Mouse (Mus musculus) ovary, postnatal 14 days (tissue): ENCODE results near the gene Elp4.

Experiments used
- DNase-seq: peaks from one replicate; pipeline ENCODE4 v3.0.0; 2022; ENCODE audit warnings: low spot score

Gene Elp4

GRCm38 (mm10) chr2:105726657-105727056, 177.7 kb downstream of the Elp4 start:
- no peak for DNase-seq

DNA sequence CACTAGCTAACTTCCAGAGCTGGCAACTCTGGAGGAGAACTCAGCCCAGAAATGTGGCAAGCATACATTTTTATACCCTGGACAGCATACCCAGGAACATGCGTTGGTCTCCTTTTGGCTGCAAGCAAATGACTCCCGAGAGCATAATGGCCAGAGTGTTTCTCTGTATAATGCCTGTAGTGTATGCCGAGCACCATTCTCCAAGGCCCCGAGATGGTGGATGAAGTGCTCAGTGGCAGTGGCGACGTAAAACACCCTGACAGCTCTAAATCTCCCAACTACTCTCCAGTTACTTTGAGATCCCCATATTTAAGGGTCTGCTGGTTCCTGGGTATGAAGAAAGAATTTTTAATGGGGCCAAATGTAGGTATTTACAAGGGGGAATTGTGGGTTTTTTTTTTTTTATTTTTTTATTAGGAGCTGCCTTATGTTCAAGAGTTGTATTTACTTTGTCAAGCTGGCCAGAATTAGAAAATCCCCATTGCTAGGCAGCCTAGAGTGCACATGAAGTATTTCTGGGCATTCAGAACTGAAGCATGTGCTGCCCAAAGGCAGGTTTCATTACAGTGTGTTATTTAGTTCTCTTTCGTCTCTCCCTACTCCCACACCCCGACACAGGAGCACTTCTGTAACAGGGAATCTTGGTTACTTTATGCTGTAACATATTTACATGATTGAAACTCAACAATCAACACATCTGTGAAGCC, 188.8 kb downstream of the Elp4 start:
- DNase-seq = no peak

DNA sequence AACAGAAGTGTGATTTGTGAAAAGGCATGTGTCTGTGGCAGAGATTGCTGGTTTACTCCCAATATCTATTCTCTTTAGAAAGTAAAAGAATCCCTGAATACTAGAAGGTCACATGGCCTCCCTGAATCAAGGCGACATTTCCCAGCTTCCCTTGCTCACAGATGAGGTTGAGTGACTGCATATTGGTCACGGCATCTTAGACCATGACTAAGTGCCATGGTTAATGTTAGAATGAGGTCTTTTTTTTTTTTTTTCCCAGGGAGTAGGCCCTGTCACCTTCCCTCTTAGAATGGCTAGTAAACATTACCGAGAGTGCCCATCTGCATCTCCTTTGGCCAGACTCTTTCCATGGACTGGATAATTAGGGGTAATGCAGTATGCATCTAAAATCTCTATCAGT, 193.9 kb downstream of the Elp4 start:
- DNase-seq = no peak

- DNase-seq = no peak
Measured at GRCm38 (mm10) chr2:105709126-105709525, 195.2 kb downstream of the Elp4 start.

DNA sequence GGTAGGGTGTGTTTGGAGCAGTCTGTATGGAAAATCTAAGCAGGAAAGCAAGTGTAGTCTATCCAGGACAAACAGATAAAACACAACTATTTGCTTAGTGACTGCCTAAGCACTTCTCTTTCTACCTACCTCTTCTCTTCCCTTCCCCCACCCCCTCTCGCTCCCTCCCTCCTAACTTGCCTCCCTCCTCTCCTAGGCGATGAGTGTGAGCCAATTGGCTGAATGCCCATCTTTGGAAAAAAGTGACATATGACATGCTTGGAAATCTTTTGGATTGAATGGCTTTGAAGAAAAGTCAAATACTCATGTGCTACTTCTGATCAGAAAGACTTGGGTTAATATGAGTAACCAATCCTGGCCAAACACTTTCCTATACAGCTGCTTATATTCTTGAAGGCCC, 199.0 kb downstream of the Elp4 start:
- DNase-seq = no peak

GRCm38 (mm10) chr2:105702586-105702985, 201.8 kb downstream of the Elp4 start:
- DNase-seq = no peak

DNA sequence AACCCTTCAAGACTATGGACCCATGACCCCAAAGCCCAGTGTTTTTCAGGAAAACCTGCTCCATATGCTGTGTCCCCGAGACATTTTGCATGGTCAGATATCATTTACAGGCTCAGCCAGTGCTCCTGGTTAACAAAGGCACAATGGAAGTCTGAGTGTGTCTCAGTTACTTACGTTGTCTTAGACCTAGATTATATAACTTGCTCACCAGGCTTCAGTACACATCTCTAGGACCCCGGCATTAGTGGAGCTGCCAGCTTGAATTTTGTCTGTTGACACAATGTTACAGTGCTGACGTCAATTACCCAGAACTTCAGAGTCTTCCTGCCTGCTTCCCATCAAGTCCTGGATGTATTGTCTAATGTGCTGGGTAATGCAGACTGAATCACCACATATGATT, 202.6 kb downstream of the Elp4 start:
- DNase-seq = no peak

- no peak for DNase-seq
Measured at GRCm38 (mm10) chr2:105698631-105699030, 205.7 kb downstream of the Elp4 start.

DNA sequence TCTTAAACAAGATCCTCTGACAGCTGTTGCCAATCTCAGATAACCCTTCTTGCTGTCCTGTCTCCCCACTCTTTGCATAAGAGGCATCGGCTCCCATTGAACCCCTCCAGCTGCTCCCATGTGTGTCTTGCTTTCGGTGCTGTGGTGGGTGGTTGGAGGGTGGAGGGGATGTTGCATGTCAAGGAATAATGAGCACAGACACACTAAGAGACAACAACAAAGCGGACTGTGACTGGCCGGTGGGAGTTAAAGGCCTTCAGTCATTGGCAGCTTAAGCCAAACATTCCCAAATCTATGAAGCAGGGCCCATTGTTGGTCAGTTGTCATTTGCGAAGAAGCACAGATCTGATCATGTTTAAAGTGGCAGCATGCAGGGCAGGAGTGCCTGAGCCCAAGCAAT, 206.6 kb downstream of the Elp4 start:
- no peak for DNase-seq

DNA sequence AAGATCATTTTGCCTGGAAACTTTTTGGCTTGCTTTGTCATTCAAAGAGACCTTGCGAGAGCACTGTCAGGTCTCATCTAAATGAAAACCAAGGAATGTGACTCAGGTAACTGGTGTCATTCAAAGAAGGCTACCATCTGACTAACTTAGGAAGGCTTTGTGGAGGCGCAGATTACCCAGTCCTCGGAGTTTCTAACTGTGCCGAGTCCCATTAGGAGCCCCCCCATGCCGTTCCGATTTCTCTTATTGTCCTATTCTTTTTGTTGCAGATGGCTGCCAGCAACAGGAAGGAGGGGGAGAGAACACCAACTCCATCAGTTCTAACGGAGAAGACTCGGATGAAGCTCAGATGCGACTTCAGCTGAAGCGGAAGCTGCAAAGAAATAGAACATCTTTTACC, 213.1 kb downstream of the Elp4 start:
- no peak for DNase-seq

DNA sequence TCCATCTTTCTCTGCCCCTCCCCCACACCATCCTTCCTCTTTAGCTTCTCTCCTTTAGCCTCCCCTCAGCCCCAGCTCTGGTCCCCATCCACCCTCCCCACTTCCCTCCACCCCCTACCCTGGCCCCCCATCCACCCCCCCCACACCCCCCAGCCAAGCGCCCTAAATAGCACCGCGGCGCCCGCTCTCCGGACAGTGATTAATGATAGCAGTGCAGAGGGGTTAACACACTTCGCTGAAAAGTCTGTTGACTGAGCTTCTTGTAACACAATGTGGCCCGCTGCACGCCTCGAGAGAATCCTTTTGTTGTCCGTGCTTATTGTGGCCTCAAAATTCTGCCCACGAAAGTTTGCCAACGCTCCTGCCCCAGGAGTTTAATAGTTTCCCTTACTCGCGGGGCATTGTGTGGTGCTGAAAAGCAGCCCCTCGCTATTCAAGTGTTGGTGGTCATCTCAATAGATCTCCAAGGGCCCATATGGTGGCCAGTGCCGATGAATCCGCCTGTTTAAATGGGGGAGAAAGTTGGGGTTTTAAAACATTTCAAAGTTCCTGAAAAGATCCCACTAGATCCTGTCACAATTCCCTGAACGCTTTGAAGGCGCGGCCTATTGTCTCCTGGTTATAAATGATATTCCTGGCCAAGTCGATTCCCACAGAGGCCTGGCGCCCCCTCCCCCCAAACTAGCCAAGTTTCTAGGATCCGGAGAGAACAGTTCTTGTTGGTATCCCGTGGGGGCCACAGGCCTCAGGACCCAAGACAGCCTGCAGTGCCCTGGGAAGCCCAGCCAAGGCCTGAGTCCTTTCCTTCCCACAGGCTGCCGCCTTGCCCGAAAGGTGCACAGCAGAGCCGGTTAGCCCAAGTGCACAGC, 214.4 kb downstream of the Elp4 start:
- no peak for DNase-seq

GRCm38 (mm10) chr2:105689304-105689770, 215.0 kb downstream of the Elp4 start:
- no peak for DNase-seq

DNA sequence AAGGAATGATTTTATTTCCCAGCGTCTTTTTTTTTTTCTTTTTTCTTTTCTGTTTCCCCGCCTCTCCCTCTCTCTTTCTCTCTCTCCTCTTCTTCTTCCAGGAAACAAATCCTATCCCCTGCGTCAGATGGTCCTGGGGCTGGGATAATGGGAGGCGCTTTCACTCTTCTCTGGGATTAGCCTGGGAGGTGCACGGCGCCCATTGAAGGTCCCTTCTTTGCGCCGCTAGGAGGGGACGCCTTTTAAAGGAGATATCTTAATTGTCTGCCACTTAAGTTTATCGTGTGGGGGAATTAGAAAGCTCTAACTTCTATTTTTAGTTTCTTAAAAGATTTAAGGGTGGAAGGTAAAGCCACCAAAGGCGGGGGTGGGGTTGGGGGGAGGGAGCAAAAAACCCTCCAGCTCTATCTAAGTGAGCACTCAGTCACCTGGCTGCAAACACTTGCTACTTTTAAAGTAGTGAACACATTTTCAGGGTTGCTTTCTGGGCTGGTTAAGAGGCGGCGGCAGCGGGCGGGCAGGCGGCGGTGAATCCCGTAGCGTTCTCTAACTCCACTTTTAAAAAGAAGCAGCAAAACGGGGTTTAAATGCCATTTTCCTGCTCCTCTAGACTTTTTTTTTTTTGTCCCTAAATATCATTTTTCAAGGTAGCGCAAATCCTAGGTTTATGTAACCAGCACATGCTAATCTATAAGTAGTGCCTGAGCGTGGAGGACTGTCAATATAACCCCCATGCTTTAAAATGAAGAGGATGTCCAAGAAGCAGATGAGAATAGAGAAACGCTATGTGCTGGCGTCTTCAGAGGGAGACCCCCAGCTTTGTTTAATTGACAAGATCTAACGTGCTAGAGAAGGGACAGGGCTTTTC, 215.7 kb downstream of the Elp4 start:
- DNase-seq = no peak

GRCm38 (mm10) chr2:105688011-105688410, 216.4 kb downstream of the Elp4 start:
- DNase-seq = no peak

GRCm38 (mm10) chr2:105687317-105687991, 216.9 kb downstream of the Elp4 start:
- DNase-seq = no peak

DNA sequence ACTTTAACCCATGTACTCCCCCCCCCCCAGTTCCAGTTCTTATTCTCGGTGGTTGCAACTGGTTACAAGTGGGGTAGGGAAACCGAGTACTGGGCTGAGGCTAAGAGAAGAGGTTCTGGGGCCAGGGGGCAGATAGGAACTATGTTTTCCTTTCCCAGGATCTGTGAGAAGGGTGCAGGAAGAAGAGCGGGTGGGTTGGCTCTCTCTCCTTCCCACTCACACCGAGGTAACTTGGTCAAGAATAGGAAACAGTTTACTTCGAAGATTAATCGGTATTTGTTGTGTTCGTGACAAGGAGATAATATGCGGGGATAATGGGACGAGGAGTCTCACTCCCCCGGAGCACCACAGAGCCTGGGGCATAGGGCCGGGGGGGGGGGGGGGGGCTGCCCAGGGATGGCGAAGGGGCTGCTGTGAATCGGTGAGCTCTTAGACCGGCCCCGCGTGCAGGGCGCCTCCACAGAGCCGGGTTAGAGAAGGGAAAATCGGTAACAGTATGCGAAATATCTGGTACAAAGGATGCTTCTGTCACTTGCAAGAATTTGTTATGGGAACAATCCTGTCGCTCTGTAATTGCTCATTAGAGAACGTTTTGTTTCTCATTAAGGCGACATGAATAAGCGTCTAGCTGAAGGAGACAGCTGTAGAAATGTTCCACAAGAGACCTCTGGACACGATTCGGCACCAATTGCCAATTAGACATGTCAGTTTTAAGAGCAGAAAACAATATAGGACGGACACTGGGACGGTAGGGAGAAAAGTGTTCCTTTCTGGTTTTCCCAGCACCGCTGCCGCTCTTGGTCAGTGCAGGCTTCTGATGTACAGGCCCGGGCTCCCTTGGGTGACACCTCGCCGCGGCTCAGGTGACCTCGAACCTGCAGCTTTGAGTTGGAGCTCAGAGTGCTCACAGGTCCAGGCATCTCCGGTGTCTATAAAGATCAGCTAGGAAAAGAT, 217.7 kb downstream of the Elp4 start:
- no peak for DNase-seq

- DNase-seq = no peak
Measured at GRCm38 (mm10) chr2:105685651-105686050, 218.7 kb downstream of the Elp4 start.

- DNase-seq = no peak
Measured at GRCm38 (mm10) chr2:105684991-105685650, 219.2 kb downstream of the Elp4 start.

DNA sequence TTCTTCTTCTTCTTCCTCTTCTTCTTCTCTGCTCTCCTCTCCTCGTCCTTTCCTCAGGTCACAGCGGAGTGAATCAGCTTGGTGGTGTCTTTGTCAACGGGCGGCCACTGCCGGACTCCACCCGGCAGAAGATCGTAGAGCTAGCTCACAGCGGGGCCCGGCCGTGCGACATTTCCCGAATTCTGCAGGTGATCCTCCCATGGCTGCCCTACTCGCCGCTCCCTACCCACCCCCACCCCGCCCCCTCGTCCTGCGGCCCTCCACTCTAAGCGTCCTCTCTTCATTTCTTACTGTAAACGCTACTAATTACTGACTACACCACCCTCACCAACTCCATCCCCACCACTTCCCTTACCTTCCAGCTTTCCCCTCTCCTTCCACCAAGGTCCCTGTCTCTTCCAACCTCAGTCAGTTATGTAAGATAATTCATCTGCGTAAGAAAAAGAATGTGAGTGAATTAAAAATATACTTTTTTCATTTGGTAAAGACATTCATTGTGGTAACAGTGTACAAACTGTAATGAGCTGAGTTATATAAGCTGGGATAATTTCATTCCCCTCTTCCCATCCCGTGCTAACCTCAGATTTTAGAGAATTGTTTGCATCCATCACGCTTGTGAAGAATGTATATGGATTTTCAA, 220.5 kb downstream of the Elp4 start:
- no peak for DNase-seq
